Mouse (Mus musculus): Measurements from ENCODE around the gene Mt3.
"Not testable (repeated sequence)": the region's sequence is repeated elsewhere in the genome, so short reads cannot be mapped to it uniquely, and the experiment has no call there.

The Mt3 gene
- long read RNA-seq, experiment 1 = 0 reads
- long read RNA-seq, experiment 2, transcript Mt3-201 (3 exons, 536 nt) = major isoform, 6 of 6 reads
- long read RNA-seq, experiment 2, partial matches to known transcripts = 0 of 6 reads
- long read RNA-seq, experiment 2, other reads (novel, unspliced or antisense) = 0 of 6 reads

DNA sequence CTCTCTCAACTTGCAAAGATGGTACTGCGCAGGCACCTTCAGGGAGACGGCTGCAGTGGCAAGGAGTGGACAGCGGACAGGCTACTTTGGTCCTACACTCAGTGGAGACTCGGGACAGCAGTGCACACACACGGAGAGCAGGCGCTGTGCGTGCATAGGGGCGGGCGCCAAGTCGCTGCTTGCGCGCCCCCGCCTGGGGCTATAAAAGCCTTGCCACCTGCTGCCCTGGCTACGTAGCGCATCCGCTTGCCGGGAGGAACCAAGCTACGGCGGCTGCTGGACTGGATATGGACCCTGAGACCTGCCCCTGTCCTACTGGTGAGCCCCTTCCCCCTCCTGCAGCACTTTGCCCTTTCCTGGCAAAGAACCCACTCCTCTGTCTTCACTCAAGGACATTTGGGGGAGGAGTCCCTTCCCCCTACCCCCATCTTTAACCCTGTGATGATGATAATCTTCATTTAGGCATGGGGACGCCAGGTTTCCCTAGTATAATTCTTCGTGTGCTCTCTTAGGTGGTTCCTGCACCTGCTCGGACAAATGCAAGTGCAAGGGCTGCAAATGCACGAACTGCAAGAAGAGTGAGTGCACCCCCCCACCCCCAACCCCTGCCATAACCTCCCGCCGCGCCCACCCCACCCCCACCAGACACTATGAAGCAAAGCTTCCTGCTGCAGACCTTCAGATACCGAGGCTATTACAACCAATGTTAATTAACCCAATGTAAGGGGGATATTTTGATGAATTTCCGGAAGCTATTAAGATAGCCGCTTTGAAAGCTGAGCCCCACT, at the start of gene Mt3:
Mt3 (plus strand) TSS at position 95 of the 788 bp plus-strand sequence.
- intact Hi-C loops (cut with DNase I) = loop anchor here (5.0 kb wide), 1 partner anchor 40 kb away; no protein-coding TSS in a partner anchor

DNA sequence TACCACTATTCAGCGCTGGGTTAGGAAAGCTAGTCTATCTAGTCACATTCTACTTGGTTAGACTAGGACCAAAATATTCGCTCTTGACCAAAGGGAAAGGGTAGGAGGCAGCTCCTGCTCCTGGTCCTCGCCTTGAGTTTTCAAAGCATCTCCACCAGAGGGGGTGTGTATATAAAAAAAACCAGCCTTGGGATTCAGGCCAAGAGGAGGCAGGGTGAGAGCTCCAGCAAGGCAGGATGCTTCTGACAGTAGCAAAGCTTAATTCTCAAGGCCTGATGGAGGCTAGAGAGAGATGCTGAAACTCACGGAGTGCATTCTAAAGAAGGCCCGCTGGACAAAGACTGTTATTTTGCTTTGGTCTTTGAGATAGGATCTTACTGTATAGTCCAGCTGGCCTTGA, 48.3 kb upstream of the Mt3 start:
- intact Hi-C loops (cut with DNase I) = no loop called here

DNA sequence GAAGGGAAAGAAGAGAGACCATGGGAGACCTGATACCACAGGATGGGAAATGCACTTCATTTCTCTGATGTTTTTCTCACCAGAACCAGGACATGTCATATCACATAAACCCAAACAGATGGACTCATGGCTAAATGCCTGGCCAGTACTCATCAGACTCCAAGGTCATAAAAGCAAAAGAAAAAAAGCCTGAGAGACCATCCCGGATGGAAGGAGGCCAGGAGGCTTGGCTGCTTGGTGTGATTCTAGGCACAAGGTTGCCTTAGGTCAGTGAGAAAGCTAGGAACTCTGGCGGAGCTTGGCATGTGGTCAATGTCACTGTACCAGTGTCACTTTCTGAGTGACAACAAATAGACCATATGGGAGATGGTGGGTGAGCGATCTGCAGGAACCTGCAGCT, 44.5 kb upstream of the Mt3 start:
- intact Hi-C loops (cut with DNase I) = loop anchor here (5.0 kb wide), 1 partner anchor 84 kb away; no protein-coding TSS in a partner anchor

GRCm38 (mm10) chr8:94109396-94109795, 43.0 kb upstream of the Mt3 start:
- intact Hi-C loops (cut with DNase I) = loop anchor here (5.0 kb wide), 1 partner anchor 83 kb away; no protein-coding TSS in a partner anchor

GRCm38 (mm10) chr8:94109835-94110234, 42.6 kb upstream of the Mt3 start:
- intact Hi-C loops (cut with DNase I) = loop anchor here (5.0 kb wide), 2 partner anchors 42 to 82 kb away; partner anchors contain the start of gene Mt3

- intact Hi-C loops (cut with DNase I) = loop anchor here (5.0 kb wide), 1 partner anchor 42 kb away; the partner anchor contains the start of gene Mt3
Observed at GRCm38 (mm10) chr8:94110526-94111177, 41.8 kb upstream of the Mt3 start.

DNA sequence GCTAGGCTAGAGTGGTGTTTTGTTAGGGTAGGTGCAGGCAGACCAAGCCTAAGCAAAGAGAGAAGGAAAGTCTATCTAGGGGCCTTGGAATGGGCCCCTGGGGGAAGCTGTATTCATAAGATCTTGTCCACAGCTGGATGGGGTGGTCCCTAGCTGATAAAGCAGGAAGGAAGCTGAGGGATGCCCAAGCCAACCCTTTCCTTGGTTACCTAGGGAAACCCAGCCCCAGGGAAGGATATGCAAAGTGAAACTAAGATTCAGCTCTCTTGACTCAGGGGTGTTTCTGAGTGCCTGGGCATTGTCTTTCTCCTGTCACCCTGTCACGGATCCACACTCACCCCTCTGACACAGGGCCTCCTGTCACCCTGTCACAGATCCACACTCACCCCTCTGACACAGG, 39.0 kb upstream of the Mt3 start:
- intact Hi-C loops (cut with DNase I) = loop anchor here (5.0 kb wide), 1 partner anchor 39 kb away; the partner anchor contains the start of gene Mt3

GRCm38 (mm10) chr8:94113972-94114371, 38.4 kb upstream of the Mt3 start:
- intact Hi-C loops (cut with DNase I) = loop anchor here (5.0 kb wide), 1 partner anchor 38 kb away; the partner anchor contains the start of gene Mt3

DNA sequence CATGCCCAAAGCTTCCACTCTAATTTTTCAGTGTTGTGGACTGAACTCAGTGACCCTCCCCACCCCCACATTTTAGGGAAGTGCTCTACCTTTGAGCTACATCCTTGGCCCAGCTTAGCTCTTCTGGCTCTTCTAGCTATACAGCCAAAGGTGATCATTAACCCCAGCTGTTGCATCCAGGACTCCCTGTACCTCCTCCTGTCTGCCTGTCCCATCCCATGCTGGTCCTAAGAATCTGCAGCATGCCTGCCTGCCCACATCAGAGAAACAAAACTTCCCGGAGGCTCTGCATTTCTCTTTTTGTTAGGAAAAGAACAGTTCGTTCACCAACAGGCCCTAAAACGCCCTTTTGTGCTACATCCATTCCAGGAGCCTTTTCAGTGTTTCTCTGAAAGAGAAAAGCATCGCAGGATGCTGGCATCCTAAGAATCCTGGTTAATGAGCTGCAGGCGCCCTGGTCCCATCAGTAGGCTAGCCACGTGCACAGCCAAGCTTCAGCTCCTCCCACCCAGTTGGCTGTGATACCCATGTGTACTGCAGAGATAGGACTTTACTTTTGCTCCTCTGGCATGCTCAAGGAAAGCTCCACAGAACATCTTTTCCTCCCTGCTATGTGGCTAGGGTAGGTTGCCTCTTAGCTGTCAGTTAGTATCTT, 33.5 kb upstream of the Mt3 start:
- intact Hi-C loops (cut with DNase I) = no loop called here

DNA sequence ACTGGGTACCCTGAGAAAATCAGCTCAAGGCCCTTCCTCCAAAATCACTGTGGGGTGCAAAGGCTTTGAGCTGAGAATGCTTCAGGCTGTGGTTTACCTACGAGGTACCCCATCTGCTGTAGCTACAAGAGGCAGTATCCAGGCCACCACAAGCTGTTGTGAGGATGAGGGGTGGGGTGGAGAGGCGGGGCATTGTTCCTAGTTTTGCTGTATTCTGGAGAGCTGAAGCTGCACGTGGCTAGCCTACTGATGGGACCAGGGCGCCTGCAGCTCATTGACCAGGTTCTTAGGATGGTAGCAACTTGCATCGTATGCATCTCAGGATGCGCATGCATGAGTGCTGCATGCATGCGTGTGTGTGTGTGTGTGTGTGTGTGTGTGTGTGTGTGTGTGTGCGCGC, 30.8 kb upstream of the Mt3 start:
- intact Hi-C loops (cut with DNase I) = no loop called here

DNA sequence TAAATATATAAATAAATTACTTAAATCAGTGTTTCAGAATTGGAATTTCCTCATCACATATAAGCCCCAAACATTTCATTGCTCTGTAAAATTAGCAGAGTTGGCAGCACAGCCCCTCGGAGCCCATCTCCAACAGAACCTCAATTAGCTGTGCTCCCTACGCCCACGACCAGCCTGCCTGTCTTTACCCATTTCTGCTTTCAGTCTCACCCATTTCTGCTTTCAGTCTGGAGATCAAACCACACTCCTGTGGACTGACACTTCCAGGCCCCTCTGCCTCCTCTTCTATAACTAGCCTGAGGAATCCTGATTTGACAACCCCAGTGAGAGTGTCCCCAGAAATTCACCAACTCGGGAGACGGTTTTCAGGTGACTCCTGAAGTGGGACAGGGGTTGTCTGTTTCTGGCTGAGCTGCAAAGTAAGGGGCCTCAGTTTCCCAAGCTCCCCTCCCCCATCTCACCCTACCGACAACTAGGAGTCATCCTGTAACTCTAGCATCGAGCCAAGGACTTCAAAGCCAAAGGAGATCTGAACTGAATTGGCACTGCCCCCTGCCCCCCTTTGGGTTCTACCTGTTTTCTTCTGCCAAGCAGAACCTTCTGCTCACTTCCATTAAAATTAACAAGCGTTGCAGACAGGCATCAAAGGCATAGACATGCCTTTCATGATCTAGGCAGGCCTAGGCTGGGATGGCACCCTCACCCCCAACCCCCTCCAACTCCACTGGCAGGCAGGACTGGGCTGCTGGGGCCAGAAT, 29.5 kb upstream of the Mt3 start:
- intact Hi-C loops (cut with DNase I) = no loop called here

DNA sequence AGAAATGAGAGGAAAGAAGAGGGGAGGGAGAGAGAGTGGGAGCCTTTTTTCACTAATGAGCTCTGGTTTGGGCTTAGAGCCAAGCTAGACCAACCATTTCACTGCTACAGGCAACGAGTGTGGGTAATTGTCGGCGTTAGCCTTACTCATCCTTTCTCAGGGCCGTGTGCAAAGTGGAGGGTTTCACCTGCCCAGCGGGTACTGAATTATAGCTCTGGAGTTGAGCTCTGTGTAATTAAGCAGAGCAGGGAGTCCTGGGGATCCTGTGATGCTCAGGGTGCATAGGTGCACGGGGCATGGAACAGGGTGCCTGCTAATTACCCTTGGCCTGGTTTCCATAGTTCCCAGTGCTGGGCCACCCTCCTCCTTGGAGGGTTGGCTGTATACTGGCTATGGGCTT, 24.7 kb upstream of the Mt3 start:
- intact Hi-C loops (cut with DNase I) = no loop called here

DNA sequence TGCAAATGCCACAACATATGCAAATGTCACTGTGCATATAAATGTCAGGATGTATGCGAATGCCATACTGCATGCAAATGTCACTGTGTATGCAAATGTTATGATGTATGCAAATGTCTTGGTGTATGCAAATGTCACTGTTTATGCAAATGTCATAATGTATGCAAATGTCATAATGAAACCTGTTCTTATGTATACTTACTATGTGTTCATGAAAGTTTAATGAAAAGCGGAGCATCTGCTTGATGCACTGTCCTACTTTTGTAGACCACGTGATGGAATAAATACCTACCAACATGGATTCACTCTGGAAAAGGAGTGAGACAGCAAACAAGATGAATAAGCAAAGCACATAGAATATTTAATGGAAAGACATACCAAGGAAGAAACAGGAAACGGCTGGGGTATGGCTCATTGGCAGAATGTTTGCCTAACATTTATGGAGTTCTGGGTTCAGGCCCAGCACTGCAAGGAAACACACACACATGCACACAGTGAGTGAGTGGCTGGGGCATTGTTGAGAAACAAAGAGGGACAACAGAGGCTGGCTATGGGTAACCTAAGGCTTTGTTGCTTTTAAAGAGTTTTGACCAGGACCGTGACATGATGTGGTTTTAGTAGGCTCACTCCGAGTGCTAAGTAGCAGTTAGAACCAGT, 23.1 kb upstream of the Mt3 start:
- intact Hi-C loops (cut with DNase I) = no loop called here

DNA sequence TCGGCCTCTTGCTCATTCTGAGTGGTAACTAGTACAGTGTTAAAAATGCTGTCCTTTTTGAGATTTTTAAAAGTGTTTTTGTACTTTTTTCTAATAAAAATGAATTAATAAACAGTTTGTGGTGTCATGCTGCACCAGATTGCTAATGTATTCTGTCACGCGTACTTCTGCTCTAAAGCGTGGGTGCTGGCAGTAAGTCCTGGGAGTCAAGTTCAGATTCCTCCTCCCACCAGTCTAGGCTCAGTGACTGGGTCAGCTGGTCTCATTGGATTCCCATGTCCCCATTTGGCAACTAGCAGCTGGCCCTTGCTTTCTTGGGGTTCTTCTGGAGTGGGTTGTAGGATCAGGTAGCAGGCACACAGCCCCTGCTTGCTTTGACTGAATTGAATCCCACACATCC, 22.3 kb upstream of the Mt3 start:
- intact Hi-C loops (cut with DNase I) = no loop called here

DNA sequence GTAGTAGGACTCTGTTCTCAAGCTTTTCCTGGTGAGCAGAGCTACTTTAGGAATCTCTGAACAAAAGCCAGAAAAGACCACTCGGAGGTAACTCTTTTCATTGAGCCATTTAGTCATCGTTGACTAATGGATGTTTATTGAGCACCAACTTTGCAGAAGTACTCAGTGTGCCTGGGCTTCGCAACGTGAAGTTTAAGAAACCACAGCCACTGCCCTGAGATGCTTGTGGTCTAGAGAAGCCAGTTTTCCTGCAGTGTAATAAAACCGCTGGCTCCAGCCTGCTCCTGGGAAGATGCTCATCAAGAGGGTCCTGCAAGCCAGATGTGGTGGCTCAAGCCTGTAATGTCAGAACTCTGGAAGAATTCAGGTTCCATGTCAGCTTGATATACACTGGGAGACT, 20.3 kb upstream of the Mt3 start:
- intact Hi-C loops (cut with DNase I) = no loop called here

DNA sequence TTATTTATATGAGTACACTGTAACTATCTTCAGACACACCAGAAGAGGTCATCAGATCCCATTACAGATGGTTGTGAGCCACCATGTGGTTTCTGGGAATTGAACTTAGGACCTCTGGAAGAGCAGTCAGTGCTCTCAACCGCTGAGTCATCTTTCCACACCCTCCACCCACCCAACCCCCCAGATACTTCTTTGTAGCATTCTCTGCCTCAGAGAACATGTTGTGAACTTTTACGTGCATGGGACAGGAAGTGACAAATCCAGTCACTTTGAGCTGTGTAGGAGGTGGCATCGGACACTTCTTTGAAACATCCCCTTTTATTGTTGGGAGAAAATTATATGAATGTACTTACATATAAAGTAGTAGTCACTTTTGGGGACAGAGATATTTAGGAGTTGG, 17.8 kb upstream of the Mt3 start:
- intact Hi-C loops (cut with DNase I) = not testable (repeated sequence)

DNA sequence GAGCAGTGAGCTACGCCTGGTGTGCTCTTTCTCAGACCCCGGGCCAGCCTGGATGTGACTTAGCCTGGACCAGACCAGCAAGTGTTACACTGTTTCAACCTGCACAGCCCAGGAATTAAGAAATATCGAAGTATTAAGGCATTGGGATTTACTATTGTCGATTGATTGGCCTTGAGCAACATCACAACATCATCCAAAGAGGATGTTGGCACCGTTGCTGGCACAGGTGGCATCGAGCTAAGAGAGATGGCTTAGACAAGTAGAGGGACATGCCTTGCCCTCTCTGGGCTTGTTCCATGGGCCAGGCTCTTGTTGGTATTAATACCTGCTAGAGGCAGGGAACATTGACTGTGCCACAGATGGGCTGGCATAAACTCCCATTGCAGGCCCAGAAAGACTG, 16.9 kb upstream of the Mt3 start:
- intact Hi-C loops (cut with DNase I) = no loop called here

DNA sequence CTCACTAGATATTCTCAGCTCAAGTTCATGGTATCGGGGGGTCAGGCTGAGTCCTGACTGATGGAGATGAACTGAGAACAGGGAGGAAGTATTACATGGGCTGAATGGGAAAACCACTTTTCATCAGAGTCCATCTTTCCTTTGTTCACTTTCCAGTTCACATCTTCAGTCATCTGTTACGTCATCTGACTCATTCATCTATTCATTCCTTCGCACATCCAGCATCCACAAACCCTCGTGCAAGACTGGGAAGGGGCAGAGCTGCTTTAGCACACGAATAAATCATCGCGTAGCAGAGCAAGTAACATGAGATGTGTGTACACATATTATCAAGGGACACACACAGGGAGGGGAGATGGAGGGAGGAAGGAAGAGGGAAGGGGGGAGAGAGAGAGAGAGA, 16.2 kb upstream of the Mt3 start:
- intact Hi-C loops (cut with DNase I) = no loop called here

DNA sequence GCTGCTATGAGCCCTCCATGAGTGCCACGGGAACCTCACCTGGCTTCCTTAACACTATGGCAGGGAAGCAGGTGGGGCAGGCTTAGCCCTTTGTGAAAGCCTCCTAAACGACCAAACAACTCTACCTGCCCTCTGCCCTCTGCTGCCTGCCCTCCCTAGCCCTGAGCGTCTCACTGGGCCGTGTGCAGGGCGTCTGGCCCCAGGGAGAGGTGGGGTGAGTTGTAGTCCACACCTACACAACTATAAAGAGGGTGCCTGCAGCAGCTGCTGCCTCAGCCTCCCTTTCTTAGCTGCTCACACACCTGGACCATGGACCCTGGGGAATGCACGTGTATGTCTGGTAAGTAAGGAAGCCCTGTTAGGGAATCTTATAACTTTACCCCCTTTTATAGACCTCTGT, 15.5 kb upstream of the Mt3 start, which contains the start of gene Mt4:
Mt4 (plus strand) TSS at position 265 of the 400 bp plus-strand sequence.
- intact Hi-C loops (cut with DNase I) = no loop called here

DNA sequence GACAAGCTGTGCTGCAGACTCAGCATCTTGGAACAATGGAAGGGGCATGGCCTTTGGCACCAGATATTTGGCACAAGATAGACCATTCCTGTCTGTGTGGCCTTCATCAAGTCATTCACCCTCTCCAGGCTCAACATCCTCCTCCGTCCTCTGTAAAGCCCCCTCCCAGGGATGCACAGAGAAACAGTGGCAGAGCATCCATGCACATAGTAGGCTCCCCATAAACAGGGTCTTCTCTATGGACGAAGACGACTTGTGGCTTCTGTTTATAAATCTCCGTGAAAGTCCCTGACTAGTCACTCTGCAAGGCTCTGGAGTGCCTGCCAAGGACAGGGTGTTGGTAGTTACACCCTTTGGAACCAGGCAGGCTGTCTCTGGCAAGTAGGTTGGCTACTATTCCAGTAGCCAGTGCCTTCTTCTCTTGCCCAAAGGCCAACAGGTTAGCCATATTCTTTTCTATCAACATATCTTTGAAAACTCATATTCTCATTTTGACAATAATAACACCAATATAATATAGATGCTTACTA, 12.1 kb upstream of the Mt3 start:
- intact Hi-C loops (cut with DNase I) = no loop called here
